Mouse (Mus musculus) thymus, postnatal 36 days (tissue): ENCODE results near the gene Ajm1.

Experiments used
- DNase-seq, 2 experiments: peaks; one replicate each; pipeline ENCODE4 v3.0.0; 2022; ENCODE audit warnings: mixed read lengths in 2 of 2

Gene Ajm1

DNA sequence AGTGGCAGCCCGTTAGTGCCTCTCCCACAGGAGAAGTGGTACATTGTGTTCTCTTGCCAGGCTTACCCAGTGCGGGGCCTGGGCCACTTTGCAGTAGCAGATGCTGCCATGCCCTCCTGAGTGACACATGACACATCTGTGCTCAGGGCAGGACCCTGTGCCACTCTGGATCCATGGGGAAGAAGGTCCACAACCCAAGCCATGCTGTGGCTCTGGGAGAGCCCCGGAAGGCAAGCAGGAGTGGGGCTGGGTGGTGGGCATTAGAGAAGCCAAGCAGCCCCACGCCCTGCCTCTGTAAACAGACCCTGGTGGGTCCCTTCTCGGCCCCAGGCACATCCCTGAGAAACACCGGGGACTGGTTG is 1.5 kb upstream of the Ajm1 start:
- no peak for DNase-seq

DNA sequence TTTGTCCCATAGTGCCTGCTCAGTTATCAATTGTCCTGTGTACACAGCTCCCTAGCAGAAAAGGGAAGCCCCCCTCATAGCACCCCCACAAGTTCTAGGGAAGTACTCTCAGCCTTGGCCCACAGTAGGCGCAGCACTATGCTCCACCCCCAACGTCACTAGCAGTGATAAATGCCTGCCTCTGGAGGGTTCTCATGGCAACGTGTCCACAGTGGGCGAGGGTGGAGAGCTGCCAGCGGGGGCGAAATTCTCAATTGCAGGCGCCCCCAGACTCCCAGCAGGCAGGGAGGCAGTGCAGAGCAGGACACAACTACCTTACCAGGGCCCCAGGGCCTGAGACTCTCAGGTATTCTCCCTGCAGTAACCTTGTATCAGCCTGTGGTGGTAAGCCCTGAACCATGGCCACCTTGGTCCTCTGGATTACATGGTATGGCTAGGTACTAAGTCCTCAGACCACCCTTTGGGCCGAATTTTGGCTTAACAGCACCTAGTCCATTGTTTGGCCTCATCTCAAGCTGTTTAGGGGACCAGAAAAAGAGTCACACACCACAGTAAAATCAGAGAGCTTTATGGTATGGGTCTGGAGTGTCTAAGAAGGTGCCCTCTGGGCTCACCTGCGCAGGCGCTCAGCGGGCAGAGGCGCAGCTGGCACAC is 1.0 kb upstream of the Ajm1 start:
- no peak for DNase-seq

DNA sequence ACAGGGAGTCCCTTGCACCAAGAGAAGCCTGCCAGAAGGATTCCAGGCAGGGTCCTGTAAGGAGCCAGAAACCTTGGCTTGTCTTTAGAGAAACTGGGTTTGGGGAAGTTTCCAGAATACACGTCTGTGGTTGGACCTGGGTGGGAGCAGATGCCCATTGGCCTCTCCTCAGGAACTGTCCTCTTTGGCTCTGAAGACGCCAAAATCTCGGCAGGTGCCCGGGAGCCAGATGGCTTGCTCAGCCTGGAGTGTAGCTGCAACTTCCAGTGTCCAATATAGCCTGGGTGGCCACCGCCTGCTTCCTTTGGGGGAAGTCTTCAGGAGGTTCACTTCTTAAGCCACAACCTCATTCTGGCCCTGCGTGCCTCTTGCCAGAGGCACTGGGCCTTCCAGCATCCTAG is 344 bp upstream of the Ajm1 start:
- DNase-seq = no peak

DNA sequence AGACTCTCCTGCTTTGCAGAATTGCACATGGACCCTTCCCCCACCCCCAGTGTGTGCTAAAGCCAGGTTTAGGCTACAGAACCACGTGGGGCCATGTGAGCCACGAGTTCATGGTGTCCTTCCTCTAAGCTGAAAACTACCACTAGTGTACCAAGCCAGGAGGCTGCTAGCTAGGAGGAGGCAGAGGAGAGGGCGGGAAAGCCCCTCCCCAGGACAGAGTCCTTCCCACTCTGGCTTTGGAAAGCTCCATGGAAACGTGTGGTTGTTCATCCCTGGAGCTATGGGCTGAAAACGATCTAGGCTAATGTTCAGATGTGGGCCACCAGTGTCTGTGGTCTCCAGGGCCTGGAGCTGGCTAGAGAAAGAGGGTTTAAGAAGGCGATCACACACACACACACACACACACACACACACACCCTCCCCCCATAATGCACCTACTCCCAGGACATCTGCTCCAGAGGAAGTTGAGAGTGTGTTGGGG is 896 bp downstream of the Ajm1 start:
- DNase-seq = no peak

DNA sequence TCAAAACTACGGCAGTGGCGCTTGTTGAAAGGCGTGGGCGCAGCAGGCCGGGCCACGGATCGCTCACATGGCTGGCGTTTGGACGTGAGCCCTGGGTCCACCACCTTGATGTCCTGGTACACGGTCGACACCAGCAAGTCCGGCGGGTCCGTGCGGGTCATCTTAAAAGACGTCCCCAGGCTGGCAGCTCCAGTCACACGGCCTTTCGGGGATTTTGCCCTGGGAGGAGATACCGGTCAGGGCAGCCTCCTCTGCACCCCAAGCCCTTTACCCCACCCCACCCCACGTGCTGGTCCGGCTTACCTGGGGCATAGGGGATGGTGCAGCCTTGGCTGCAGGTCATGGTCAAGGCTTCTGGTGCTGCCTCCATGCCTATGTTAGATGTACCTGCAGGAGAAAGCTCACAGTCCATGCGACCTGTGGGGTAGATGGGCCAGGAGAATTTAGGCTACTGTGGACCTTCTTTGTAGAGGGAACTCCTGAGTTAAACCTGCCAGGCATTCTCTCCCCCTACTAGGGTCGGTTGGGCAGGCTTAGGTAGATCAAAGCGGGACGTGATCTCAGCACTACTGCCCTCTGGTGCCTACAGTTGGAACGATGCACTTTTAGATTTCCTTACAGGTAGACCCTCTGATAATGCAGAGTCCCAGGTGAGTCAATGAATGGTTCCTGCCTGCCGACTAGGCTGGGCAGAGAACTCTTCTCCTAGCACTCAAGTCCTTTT is 1.7 kb downstream of the Ajm1 start:
- DNase-seq = peak; percentile 65 to 69

DNA sequence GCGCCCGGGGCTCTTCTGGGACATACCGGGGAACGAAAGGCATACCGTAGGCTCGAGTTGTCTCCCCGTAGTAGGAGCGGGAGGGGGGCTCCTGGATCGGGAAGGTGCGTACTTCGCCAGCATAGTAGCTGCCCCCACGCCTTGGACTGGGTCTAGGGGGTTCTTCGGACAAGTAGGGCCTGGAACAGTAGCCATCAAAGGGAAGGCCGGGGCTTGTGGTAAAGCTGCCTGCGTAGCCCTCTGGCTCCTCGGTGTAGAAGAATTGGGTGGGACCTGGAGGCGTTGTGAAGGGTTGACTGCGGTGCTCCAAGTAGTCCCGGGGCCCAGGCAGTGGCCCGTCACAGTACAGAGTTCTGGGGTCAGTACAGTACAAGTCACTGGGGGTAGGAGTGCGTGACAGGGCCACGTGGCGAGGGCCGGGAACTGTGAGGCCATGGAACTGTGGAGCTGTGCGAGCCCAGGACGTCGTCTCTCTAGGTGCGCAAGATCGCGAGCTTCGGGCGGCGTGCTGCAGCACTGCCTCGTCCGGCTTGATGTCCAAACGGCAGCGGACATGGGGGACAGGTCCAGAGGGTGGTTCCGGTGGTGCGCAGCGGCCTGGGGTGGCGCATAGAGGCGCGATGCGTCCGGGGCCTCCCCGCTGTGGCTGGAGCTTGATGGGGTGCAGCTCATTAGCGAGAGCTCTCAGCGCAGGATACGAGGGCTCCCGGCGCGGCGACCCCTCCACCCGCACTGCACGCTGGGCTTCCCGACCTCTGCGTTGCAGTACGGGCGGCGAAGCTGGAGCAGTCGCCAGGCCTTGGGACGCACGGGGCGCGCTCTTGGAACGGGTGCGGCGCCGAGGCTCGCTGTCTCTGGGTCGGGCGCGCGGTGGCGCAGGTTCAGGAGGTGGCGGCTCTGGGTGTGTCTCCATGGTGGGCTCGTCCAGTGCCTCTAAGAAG is 2.5 kb downstream of the Ajm1 start:
- peak in 1 of 2 experiments; percentile 28 for DNase-seq

DNA sequence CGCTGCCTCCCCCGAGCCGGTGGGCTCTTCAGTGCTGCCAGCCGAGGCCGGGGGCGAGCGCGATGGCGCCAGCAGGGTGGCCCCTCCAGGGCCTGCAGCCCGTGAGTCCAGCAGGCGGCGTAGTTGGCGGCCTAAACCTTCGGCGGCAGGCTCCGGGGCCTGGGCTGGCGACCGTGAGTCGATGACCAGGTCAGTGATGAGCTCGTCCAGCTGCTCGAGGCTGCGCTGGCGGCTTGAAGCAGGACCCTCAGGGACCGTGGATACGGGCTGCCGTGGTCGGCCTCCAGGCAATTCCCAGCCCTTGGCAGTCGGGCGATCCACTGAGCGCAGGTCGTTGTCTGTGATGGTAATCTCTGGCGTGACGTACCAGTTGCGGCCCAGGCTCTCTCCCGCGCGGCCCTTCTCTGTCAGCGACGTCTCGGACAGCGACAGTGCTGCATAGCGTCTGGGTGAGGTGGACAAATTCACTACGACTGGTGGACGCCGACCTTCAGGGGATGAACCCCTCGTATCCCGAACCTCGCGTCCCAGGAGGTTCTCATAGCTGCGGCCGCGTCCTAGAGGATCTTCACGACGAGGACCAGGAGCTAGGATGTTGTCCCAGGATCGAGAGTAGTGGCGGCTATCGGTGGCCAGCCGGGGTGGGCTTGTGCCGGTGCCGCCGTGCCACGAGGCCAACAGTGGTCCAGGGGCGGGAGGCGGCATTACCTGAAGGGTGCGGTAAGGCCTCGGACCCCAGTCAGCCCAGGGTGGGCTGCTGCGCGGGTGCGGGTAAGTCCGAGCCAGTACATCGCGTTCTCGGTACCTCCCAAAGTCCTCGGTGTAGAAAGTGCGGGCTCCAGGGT is 3.4 kb downstream of the Ajm1 start:
- peak in 1 of 2 experiments; percentile 29 for DNase-seq

DNA sequence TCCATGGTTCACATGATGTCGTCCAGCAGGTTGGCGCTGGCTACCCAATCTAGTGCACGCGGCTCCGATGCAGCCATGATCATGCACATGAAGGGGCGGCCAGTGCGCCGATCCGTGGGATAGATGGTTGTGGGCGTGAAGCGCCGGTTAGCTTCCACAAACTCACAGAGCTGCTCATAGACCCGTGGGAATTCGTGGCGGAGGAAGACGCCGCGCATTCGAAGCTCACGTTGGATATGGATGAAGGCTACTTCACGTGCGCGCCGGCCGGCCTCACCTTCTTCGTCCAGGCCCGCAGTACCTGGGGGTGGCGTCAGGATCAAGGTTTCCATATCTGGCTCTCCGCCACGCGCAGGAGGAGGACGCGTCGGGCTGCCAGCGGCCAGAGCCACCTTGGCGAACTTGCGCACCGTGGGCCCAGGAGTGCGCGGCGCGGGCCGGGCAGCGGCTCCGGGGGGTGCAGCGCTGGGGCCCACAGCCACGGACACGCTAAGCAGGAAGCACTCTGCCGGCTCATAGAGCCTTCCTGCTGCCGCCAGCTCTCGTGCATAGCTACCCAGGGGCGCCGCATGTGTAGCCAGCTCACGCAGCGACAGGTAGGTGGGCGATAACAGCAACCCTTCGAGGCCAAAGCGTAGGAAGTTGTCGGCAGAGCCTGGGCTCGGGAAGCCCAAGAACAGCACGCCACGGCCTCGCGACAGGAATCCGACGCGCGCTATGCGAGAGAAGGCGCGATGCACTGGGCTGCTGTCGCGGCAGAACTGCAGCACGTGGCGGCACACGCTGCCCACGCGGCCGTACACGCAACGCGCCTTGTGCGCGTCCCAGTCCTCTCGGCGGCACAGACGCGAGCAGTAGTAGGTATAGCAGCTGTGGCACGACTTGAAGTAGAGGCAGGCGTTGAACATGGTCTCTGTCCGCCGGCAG is 4.3 kb downstream of the Ajm1 start:
- DNase-seq = peak in 1 of 2 experiments; percentile 25

DNA sequence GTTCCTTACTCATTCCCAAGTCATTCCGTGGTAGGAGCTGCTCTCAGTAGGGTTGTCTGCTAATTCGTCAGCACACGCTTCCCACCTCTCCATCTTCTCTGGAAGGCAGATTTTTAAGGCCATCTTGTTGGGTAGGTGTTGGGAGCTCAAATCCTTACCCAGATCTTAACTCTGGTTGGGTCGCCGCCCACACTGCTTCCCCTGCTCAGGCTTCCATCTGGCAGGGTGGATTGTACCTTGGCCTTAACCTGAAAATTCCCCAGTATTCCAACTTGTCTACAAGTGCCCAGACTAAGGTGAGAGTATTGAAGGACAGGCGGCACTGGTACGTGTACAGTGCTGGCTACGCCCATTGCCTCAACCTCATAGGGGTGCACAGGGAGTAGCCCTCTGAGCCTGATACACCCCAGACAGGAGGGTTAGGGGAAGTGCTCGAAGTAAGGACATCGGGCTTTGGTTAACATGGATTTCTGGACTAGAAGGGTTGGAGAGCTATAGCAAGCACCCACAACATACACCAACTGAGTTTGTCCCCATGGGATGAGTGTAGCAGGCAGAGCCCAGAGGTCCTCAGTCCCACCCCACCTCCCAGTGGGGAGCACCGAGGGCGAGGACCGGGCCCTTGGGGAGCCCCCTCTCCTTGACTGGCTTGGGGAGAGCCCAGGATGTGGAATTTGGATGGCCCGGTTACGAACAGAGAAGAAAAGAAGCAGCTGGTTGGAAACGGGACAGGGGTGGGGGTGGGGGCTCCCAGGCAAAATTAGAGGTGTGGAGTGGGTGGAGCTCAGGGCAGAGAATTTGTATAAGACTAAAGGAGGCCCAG is 5.3 kb downstream of the Ajm1 start:
- no peak for DNase-seq

DNA sequence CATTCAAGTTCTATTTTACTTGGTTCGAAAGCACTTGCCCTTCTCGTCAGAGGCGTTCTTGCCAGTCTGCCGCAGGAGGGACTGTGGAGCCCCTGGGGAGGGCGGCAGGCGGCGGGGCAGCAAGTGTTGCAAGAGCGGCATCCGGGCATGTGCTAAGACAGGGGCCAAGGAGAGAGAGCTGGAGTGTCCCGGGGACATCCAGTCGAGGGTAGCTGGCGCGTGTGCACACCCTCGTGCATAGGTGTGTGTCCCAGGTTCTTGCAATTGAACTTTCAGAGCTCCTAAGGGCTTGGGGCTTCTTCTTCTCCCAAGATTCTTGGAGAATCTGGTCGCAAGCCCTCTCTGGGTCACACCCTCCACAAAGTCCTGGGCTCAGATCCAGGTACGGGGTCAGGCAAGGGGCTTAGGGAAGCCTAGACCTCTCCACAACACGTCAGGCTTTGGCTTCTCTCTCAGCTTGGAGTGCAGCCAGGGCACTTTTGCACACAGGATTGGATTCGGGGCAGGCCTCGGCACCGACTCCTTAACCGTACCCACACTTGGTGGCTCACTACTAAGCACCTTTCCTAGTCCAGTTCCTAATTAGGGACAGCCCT is 6.0 kb downstream of the Ajm1 start:
- peak; percentile 62 to 70 for DNase-seq

DNA sequence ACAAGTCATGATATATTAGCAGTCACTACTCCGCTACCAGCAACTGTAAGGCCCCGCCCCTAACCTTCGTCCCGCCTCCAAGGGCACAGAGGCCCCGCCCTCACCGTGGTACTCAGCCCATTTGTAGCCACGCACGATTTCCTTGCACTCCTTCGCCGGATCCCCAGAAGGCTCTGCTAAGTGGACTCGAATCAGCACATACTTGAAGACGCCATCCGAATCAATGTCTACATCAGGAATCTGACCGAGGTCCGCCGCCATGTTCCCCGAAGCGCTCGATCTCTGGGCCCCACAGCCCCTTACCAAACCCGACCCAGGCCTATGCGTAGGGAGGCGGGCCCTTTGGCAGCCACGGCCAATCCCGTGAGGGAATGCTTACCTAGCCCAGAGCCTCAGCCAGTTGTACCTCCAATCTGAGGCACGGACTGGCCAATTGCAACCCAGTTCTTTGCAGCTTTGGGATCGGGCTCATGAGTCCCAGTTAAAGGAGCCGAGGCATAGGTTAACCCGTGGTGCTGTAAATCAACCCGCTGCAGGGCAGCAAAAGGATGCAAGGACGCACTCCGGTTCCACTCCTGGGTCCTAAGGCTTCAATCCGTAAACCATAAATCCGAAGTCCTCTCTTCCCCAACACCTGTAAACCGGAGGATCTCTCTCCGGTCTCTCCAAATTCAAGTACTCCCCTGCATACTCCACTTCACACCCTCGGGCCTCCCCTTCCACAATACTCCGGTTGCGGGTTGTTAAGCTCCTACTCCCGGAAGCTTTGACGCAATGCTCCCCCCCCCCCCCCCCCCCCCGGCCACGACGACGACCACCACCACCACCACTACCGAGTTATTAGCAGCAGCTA is 6.8 kb downstream of the Ajm1 start, which contains the start of the genes Mamdc4 and Phpt1:
TSS of gene Mamdc4 (minus strand) at position 267 of the 853 bp plus-strand sequence.
TSS of gene Phpt1 (minus strand) at position 646 of the 853 bp plus-strand sequence.
- peak; percentile 96 to 97 for DNase-seq

DNA sequence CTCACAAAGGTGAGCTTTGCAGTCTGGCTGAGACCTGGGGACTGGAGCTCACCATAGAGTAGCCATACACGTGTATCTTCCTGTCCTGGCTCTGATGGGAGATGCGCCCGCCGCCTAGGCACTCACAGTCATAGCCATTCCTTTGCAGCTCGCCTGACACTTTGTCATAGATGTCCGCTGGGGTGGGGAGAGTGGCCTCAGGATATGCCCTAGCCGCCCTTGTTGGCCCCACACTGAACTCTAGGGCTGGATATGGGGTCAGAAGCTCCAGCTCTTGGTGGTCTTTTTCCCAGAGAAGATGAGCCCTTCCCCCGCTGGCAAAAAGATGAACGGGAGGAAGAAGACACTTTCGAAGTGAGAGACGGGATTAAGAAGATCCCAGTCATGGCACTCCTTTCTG is 7.4 kb downstream of the Ajm1 start:
- DNase-seq = peak in 1 of 2 experiments; percentile 39

DNA sequence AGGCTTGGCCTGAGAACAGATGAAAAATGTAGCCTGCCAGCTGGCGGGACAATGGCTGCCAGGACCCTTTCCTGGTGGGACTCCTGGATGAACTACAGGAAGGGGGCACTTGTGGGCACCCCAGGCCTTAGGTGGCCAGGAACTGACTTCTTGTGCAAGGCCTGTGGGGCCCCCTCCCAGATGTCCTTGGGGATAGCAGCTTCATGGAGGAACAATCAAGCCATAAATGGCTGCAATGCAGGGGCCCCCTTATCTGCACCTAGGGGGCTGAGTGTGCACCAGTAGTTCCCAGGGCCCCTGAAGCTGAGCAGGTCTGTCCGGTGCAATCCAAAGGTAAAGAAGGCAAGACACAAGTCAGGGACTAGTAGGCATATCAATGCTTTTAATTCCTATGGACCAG is 8.5 kb downstream of the Ajm1 start:
- DNase-seq = no peak

DNA sequence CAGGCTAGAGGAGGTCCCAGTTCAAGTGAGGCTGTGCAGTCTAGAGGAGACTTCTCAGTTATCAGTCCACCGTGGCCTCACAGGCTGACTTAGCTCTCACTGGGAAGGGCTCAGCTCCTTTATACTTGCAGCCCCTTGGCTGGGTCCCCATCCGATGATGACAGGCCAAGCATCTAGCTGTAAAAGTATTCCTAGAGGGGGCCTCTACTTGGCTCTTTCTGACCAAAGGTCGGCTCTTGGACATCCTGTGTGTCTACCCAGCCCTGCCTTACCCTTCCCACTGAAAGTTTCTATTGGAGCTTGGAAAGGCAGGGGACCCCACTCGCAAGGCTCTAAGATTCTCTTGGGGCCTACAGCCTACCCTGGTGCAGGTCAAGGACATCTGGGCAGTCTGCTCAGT is 10.3 kb downstream of the Ajm1 start:
- DNase-seq = no peak

DNA sequence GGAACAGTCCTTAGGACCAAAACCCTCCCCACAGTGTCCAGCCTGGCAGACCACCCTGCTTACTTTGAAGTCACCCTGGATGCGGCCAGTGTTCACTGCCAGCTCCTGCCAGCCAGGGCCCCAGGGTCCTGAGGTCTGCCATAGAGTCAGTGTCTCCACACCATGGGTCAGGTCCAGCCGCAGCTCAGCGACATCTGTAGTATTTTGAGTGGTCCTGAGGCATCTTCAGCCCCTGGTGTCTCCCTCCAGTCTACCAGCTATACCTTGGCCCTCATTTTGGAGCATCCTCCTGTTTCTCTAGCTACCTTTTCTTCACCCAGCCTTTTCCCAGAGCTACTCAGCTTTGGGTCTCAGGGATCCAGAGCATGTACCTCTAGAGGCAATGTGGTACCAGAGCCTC is 12.2 kb downstream of the Ajm1 start:
- no peak for DNase-seq

DNA sequence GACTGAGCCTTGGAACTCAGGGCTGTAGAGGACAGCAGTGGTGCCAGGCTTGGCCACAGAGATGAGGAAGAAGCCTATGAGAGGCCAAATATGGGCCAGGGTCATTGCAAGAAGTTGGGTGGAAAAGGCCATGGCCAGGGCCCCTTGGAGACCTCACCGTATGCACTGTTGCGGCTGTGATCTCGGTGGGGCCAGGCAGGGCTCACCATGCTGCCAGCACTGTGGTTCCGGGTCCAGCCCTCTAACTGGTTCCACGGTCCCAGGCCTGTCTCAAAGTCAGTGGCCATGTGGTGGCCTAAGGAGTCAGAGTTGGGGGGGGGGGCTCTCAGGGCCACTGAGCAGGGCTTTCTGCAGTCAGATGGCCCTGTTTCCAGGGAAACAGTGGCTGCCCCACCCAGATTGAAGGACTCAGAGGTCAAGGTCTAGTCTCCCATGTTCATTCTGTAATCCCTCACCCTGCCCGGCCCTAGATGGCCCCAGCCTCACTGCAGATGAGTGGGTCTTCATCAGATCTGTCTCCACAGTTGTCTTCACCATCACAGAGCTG is 13.0 kb downstream of the Ajm1 start:
- no peak for DNase-seq

DNA sequence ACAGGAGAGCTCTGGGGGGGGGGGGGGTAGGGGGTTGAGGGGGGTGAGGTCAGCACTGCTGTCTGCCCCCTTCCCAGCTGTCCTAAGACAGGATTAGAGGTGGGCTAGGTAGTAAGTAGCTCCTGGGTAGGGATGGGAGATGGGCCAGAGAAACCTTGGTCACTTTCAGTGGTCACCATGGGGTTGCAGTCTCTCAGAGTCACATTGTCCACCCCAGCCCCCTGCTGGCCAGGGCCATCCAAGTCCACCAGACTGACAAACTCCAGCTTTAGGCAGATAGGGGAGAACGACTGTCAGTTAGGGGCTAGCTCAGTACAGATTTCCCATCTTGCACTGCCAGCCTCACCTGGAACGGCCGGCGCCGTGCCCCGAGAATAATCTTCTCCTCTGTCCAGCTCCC is 15.0 kb downstream of the Ajm1 start:
- no peak for DNase-seq

DNA sequence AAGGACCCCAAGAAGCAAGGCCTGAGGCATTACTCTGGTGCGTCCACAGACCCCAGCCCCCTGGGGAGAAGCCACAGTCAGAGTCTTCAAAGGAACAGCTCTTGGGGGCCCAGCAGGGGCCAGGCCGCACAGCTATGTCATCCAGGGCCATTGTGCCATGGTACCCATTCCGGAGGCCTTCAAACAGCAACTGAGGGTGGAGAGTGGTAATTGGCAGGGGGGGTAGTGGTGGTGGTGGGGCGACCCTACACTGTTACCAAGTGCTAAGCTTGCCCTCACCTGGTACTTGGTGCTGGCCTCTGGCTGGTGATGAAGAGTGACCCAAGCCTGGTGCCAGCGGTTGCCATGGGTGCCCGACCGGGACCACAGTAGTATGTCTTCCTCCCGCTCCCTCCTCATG is 15.8 kb downstream of the Ajm1 start:
- DNase-seq = no peak
